Mouse (Mus musculus): ENCODE data around the gene Txnrd1.

GRCm38 (mm10) chr10:82913238-82913637 is 79.5 kb downstream of the Txnrd1 start:
- TF ChIP-seq EP300 (IDR thresholded peaks at IDR 0.05) (no peak), CTCF (IDR thresholded peaks at IDR 0.05) (no peak)

Measured in lung, postnatal 0 days (tissue).